Mouse (Mus musculus) forebrain, postnatal 0 days (tissue): ENCODE measurements around the gene Spcs2. TPM values are rescaled to one million over a fixed set of nuclear protein-coding genes. Genes with fewer than 3 reads are reported as not detected.

Experiments used
- ATAC-seq: fragments of 200-750 bp; cut with Nextera tagmentation; 2 replicates; pipeline ENCODE4 v1.8.0; 2017; ENCODE audit warnings: mild to moderate bottlenecking, moderate library complexity
- DNase-seq: peaks from one replicate; pipeline ENCODE4 v3.0.0-alpha.2; 2015
- H3K27ac ChIP-seq: fragments of 300-500 bp; sonication (generic); 2 replicates; pipeline ENCODE4 v1.5.1; 2014; ENCODE audit warnings: low read depth, mild to moderate bottlenecking, antibody characterized with exemption, low read length, moderate library complexity, mixed read lengths
- H3K27me3 ChIP-seq: fragments of 300-500 bp; sonication (generic); 2 replicates; pipeline ENCODE4 v1.6.1; 2014; ENCODE audit warnings: mild to moderate bottlenecking, low read length, mixed read lengths; ENCODE audit not compliant: insufficient read depth
- H3K36me3 ChIP-seq: fragments of 300-500 bp; sonication (generic); 2 replicates; pipeline ENCODE4 v1.6.1; 2014; ENCODE audit warnings: mild to moderate bottlenecking, moderate library complexity; ENCODE audit not compliant: insufficient read depth
- H3K4me1 ChIP-seq: fragments of 300-500 bp; sonication (generic); 2 replicates; pipeline ENCODE4 v1.6.1; 2014; ENCODE audit warnings: antibody characterized with exemption; ENCODE audit not compliant: insufficient read depth
- H3K4me2 ChIP-seq: fragments of 300-500 bp; sonication (generic); 2 replicates; pipeline ENCODE4 v1.6.1; 2014; ENCODE audit warnings: low read depth, mild to moderate bottlenecking, moderate library complexity
- H3K4me3 ChIP-seq: fragments of 300-500 bp; sonication (generic); 2 replicates; pipeline ENCODE4 v1.5.1; 2014; ENCODE audit warnings: low read depth, low read length, mixed read lengths
- H3K9ac ChIP-seq: fragments of 300-500 bp; sonication (generic); 2 replicates; pipeline ENCODE4 v1.6.1; 2014; ENCODE audit warnings: mild to moderate bottlenecking
- H3K9me3 ChIP-seq: fragments of 300-500 bp; sonication (generic); 2 replicates; pipeline ENCODE4 v1.6.1; 2016; ENCODE audit warnings: low read length
- CTCF ChIP-seq: sonication (generic); IDR thresholded peaks from 2 replicates; pipeline ENCODE4 v1.5.1; 2016; ENCODE audit warnings: antibody characterized with exemption, control low read depth, low read depth
- WGBS: fragments of 180-500 bp; shearing (Covaris S2); extraction: QIAGEN DNeasy Blood & Tissue Kit; methylation state at CpG from one replicate; pipeline ENCODE4 v1.1.7; 2014; 5-methylcytosine and 5-hydroxymethylcytosine counted together
- polyA plus RNA-seq: library from polyadenylated mRNA; unstranded; fragments of >200 nt; fragmentation: Nextera tagmentation; extraction: Ambion mirVana; gene quantifications from 2 replicates; pipeline ENCODE4 v1.2.1, GENCODE M21; 2015
- total RNA-seq: library from RNA; depleted of rRNA; stranded (reverse); fragments of >200 nt; gene quantifications from 2 replicates; pipeline ENCODE4 v1.2.3, GENCODE M21; 2014; rRNA removed

Spcs2 gene
- total RNA-seq (115 and 123 TPM in 2 replicates), polyA plus RNA-seq (235 and 257 TPM in 2 replicates)

- no peaks in the 10 kb centered on the region for H3K9me3 ChIP-seq
- TF ChIP-seq CTCF: no peak
- no peaks in the 10 kb centered on the region for H3K4me1 ChIP-seq
- H3K4me2 ChIP-seq: no peak within 1 kb of the TSS
- ATAC-seq: no peak
- WGBS: 55% methylated on average over 7 of the region's 7 CpGs
- no peaks in the 10 kb centered on the region for H3K36me3 ChIP-seq
- no peak for DNase-seq
- H3K4me3 ChIP-seq: no peak within 1 kb of the TSS
- no peak within 1 kb of the TSS for H3K9ac ChIP-seq
- no peaks in the 10 kb centered on the region for H3K27me3 ChIP-seq
- H3K27ac ChIP-seq: no peak within 1 kb of the TSS
These were observed at the start of gene Spcs2 for GRCm38 (mm10) chr7:99863362-99863761. TSS of gene Spcs2 (minus strand) at chr7:99863462.

GRCm38 (mm10) chr7:99911038-99911437, 47.8 kb upstream of the Spcs2 start:
- Histone ChIP-seq H3K4me1 (no peaks in the 10 kb centered on the region), H3K9me3 (no peaks in the 10 kb centered on the region), H3K27ac (no peak overlapping the region), H3K36me3 (no peaks in the 10 kb centered on the region), H3K4me3 (no peak overlapping the region), H3K27me3 (no peaks in the 10 kb centered on the region), H3K4me2 (no peak overlapping the region), H3K9ac (no peak overlapping the region)
- ATAC-seq: no peak
- DNase-seq: no peak
- no peak for TF ChIP-seq CTCF
- 89% methylated on average over 5 of the region's 5 CpGs for WGBS

- H3K4me3 ChIP-seq: no peak overlapping the region
- H3K4me1 ChIP-seq: no peaks in the 10 kb centered on the region
- WGBS: 92% methylated on average over 3 of the region's 3 CpGs
- DNase-seq (no peak), ATAC-seq (no peak)
- H3K27ac ChIP-seq: no peak overlapping the region
- no peak overlapping the region for H3K4me2 ChIP-seq
- no peaks in the 10 kb centered on the region for H3K36me3 ChIP-seq
- H3K9ac ChIP-seq: no peak overlapping the region
- H3K9me3 ChIP-seq: no peaks in the 10 kb centered on the region
- no peaks in the 10 kb centered on the region for H3K27me3 ChIP-seq
- TF ChIP-seq CTCF: no peak
These were observed 44.2 kb upstream of the Spcs2 start for GRCm38 (mm10) chr7:99907463-99907862.

GRCm38 (mm10) chr7:99906346-99906745, 43.1 kb upstream of the Spcs2 start:
- DNase-seq (no peak), ATAC-seq (no peak)
- no peaks in the 10 kb centered on the region for H3K4me1 ChIP-seq
- 86% methylated on average over 3 of the region's 3 CpGs for WGBS
- H3K9ac ChIP-seq: no peak overlapping the region
- no peak overlapping the region for H3K27ac ChIP-seq
- H3K9me3 ChIP-seq: no peaks in the 10 kb centered on the region
- H3K4me3 ChIP-seq: no peak overlapping the region
- H3K27me3 ChIP-seq: no peaks in the 10 kb centered on the region
- H3K36me3 ChIP-seq: no peaks in the 10 kb centered on the region
- TF ChIP-seq CTCF: no peak
- H3K4me2 ChIP-seq: no peak overlapping the region

GRCm38 (mm10) chr7:99904421-99905005, 41.3 kb upstream of the Spcs2 start:
- Histone ChIP-seq H3K9me3 (no peaks in the 10 kb centered on the region), H3K27me3 (no peaks in the 10 kb centered on the region), H3K9ac (no peak overlapping the region), H3K4me2 (no peak overlapping the region), H3K36me3 (no peaks in the 10 kb centered on the region), H3K4me3 (no peak overlapping the region), H3K4me1 (no peaks in the 10 kb centered on the region), H3K27ac (0 out of 2 replicates have a peak overlapping the region, but pooled peaks have one; percentile 15)
- DNase-seq: no peak
- peak; percentile 58 for ATAC-seq
- TF ChIP-seq CTCF: no peak
- WGBS: 59% methylated on average over 3 of the region's 3 CpGs

GRCm38 (mm10) chr7:99902918-99903665, 39.8 kb upstream of the Spcs2 start:
- Histone ChIP-seq H3K27me3 (no peaks in the 10 kb centered on the region), H3K4me1 (no peaks in the 10 kb centered on the region), H3K36me3 (no peaks in the 10 kb centered on the region), H3K9me3 (no peaks in the 10 kb centered on the region), H3K4me3 (no peak overlapping the region), H3K9ac (no peak overlapping the region), H3K4me2 (no peak overlapping the region), H3K27ac (no peak overlapping the region)
- 63% methylated on average over 11 of the region's 11 CpGs for WGBS
- no peak for TF ChIP-seq CTCF
- ATAC-seq (peak; percentile 40; the same call in 1 of the 2 replicates), DNase-seq (no peak)

- no peak overlapping the region for H3K27ac ChIP-seq
These were observed 38.9 kb upstream of the Spcs2 start for GRCm38 (mm10) chr7:99902208-99902607.

More at GRCm38 (mm10) chr7:99902208-99902607, 38.9 kb upstream of the Spcs2 start:
- Histone ChIP-seq H3K27me3 (no peaks in the 10 kb centered on the region), H3K9ac (no peak overlapping the region), H3K36me3 (no peaks in the 10 kb centered on the region), H3K9me3 (no peaks in the 10 kb centered on the region), H3K4me1 (no peaks in the 10 kb centered on the region), H3K4me2 (no peak overlapping the region), H3K4me3 (no peak overlapping the region)
- 63% methylated on average over 4 of the region's 4 CpGs for WGBS
- no peak for DNase-seq
- no peak for ATAC-seq
- no peak for TF ChIP-seq CTCF
